Mouse (Mus musculus): Measurements from ENCODE around the gene Crxos.

Gene Crxos

GRCm38 (mm10) chr7:15922220-15922773 lies 39.9 kb downstream of the Crxos start, which contains the start of gene Selenow:
Selenow (minus strand) TSS chr7:15922402.
- DNase-seq, result peak; percentile 78 to 79

GRCm38 (mm10) chr7:15929910-15930309 lies 47.5 kb downstream of the Crxos start:
- peak in 1 of 2 experiments; percentile 53 for DNase-seq

- no peak for DNase-seq
These were observed 48.1 kb downstream of the Crxos start for GRCm38 (mm10) chr7:15930543-15930942.

DNA sequence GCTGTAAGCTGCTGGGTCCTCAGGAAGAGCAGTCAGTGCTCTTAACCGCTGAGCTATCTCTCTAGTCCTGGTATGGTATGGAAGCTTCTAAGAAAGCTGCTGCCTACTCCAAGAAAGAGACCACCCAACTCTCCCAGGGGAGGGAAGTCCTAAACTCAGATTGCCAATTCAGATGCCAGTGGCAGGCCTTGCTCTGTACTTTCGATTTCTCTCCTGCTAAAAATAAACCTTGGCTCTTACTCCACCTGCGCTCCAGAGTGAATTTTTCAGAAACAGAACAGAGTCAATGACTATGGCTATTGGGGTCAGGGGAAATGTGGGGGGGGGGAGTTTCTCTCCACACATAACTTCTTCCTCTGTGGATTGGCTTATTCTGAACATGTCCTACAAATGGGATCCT lies 49.2 kb downstream of the Crxos start:
- no peak for DNase-seq

DNA sequence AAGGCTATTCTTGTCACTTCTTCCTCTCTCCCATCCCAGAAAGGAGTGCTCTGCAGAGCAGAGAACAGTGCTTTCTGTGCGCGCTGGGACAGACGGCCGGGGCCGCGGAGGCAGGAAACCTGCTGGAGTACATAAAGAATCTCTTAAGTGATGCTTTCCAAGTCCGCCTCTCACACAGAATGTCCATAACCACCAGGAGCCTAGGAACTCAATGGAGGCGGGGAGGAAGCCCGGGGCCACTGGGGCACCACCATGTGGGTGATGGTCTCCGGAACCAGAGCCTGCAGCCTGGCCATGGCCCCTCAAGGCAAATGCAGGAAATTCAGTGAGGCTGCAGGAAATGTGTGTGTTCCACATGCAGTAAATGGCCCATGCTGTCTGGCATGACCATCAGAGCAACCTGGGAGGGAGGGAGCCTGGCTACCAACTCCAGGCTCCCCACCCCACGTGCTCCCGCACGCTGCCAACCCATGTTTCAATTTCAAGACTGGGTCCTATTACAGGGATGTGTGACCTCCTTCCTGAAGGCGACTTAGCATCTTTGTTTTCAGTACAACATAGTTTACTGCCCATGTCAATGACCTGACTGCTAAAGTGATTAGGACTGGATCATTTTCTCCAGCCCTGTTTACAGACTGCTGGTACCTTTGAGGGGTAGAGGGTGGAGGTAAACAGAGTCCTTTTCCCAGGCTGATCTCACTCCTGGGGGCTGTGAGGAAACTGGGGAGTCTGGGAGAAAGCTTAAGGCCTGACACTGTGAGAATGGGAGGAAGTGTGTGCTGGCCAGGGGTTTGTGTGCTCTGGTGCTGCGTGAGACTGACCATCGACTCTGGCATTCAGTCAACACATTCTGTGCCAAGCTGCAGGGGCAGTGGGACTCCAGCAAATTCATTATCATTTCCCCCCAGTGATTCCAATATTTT lies 51.3 kb downstream of the Crxos start:
- no peak for DNase-seq

- DNase-seq, result no peak
These were observed 55.1 kb downstream of the Crxos start for GRCm38 (mm10) chr7:15937491-15937890.

- no peak for DNase-seq
These were observed 56.2 kb downstream of the Crxos start for GRCm38 (mm10) chr7:15938621-15939020.

GRCm38 (mm10) chr7:15944311-15944710 lies 61.9 kb downstream of the Crxos start:
- DNase-seq, result no peak

DNA sequence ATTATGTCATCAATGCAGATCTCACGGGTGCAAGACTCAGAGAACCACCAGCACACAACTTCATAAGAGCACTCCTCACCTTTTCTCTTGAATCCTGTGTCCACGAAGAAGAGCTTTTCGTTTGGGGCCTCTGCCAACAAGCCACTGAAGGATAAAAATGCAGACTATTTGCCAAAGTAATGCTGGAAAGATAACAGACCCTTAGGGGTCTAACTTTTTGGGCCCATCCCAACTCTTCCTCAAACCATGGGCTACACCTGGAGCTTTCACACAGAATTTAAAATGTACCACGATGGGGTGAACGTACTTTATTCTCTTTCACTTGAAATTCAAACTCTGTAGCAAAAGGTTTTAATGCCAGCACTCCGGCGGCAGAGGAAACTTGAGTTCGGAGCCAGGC lies 62.8 kb downstream of the Crxos start:
- no peak for DNase-seq

DNA sequence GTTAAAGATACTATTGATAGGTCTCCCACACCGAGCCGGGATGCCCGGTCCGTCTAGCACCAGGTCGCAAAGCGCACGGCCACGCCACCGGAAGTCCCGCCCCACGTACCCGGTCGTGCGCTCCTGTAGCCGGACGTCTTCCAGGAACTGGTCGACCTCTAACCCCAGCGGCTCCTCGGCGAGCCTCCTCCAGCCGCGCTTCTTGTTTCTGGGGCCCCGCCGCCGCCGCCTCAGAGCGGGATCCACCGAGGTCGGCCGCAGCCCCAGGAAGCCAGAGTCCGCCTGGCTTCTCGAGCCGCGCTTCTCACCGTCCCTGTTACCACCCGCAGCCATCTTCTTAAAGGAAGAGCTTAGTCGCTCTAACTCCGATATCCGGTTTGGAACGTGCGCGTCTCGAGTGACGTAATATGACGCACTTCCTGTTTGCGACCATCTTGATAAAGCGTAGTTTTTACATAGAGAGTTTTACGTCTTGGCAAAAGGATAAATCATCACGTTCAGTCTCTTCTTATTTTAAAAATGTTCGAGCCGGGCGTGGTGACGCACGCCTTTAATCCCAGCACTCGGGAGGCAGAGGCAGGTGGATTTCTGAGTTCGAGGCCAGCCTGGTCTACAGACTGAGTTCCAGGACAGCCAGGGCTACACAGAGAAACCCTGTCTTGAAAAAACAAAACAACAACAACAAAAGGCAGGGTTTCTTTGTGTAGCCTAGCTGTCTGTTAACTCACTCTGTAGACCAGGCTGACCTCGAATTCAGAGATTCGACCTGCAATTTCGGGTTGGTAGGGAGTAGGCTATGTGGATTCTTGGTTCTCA lies 63.5 kb downstream of the Crxos start, which contains the start of gene Nop53:
TSS of gene Nop53 (minus strand) at position 354 of the 816 bp plus-strand sequence.
- peak; percentile 96 for DNase-seq

GRCm38 (mm10) chr7:15947653-15948260 lies 65.3 kb downstream of the Crxos start:
- DNase-seq, result no peak

GRCm38 (mm10) chr7:15948381-15948941 lies 66.0 kb downstream of the Crxos start:
- DNase-seq, result peak; percentile 73 to 79

GRCm38 (mm10) chr7:15949216-15949790 lies 66.9 kb downstream of the Crxos start:
- DNase-seq, result no peak

- no peak for DNase-seq
These were observed 67.6 kb downstream of the Crxos start for GRCm38 (mm10) chr7:15950008-15950407.

DNA sequence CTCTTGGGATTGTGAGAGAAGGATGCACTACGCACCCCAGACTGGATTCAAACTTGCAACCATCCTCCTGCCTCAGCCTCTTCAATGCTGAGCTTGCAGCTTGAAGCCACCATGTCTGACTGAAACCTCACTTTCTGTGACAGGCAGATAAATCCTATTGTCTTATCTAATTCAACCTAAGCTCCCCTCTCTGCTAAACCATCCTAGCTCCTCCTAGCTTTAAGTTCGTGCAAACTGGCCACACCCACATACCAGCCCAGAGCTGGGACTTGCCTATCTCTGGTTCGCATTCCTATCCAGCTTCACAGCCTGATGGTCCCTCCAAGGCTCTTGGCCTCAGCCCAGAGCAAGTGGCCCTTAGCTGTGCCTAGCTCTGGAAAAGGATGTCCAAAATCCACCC lies 70.0 kb downstream of the Crxos start:
- no peak for DNase-seq

All from kidney, adult 8-10 months (tissue).